Mouse (Mus musculus) forebrain, embryonic 11.5 days (tissue): ENCODE data around the gene Gm16181. TPM values are rescaled to one million over a fixed set of nuclear protein-coding genes. Genes with fewer than 3 reads are reported as not detected.
A peak's percentile ranks its signal among the peaks of the same experiment; 100 is the strongest.
"Not testable (repeated sequence)": the region's sequence is repeated elsewhere in the genome, so short reads cannot be mapped to it uniquely, and the experiment has no call there.

ENCODE experiments used
- ATAC-seq: fragments of 200-750 bp; cut with Nextera tagmentation; replicated peaks from 2 replicates; pipeline ENCODE4 v1.8.0; 2017; ENCODE audit warnings: moderate TSS enrichment; ENCODE audit not compliant: low FRiP score
- DNase-seq: peaks from one replicate; pipeline ENCODE4 v3.0.0-alpha.2; 2017; ENCODE audit warnings: low spot score
- H3K27ac ChIP-seq: fragments of 300-500 bp; sonication (generic); 2 replicates; pipeline ENCODE4 v1.5.1; 2014; ENCODE audit warnings: low read depth, low read length
- H3K27me3 ChIP-seq: fragments of 300-500 bp; sonication (generic); 2 replicates; pipeline ENCODE4 v1.6.1; 2014; ENCODE audit warnings: mild to moderate bottlenecking, low read length, mixed read lengths; ENCODE audit not compliant: control insufficient read depth, insufficient read depth
- H3K36me3 ChIP-seq: fragments of 300-500 bp; sonication (generic); 2 replicates; pipeline ENCODE4 v1.6.1; 2014; ENCODE audit warnings: mild to moderate bottlenecking, low read length, moderate library complexity, mixed read lengths; ENCODE audit not compliant: control insufficient read depth, insufficient read depth
- H3K4me1 ChIP-seq: fragments of 300-500 bp; sonication (generic); replicated peaks from 2 replicates; pipeline ENCODE4 v1.6.1; 2014; ENCODE audit warnings: low read length, mixed read lengths; ENCODE audit not compliant: control insufficient read depth, insufficient read depth
- H3K4me2 ChIP-seq: fragments of 300-500 bp; sonication (generic); 2 replicates; pipeline ENCODE4 v1.6.1; 2014; ENCODE audit warnings: low read depth, mild to moderate bottlenecking, low read length, moderate library complexity, mixed read lengths; ENCODE audit not compliant: severe bottlenecking
- H3K4me3 ChIP-seq: fragments of 300-500 bp; sonication (generic); 2 replicates; pipeline ENCODE4 v1.5.1; 2014; ENCODE audit warnings: low read depth, low read length
- H3K9ac ChIP-seq: fragments of 300-500 bp; sonication (generic); 2 replicates; pipeline ENCODE4 v1.6.1; 2014; ENCODE audit warnings: low read length
- H3K9me3 ChIP-seq: fragments of 300-500 bp; sonication (generic); 2 replicates; pipeline ENCODE4 v1.6.1; 2016; ENCODE audit warnings: low read length, mixed read lengths; ENCODE audit not compliant: control insufficient read depth
- WGBS: fragments of 180-500 bp; shearing (Covaris S2); extraction: QIAGEN DNeasy Blood & Tissue Kit; methylation state at CpG from one replicate; pipeline ENCODE4 v1.1.7; 2014; 5-methylcytosine and 5-hydroxymethylcytosine counted together
- polyA plus RNA-seq: library from polyadenylated mRNA; unstranded; fragments of >200 nt; fragmentation: Nextera tagmentation; extraction: Ambion mirVana; gene quantifications from 2 replicates; pipeline ENCODE4 v1.2.1, GENCODE M21; 2014

Gene Gm16181
- polyA plus RNA-seq, 1 experiment from 2014 or later = not detected

DNA sequence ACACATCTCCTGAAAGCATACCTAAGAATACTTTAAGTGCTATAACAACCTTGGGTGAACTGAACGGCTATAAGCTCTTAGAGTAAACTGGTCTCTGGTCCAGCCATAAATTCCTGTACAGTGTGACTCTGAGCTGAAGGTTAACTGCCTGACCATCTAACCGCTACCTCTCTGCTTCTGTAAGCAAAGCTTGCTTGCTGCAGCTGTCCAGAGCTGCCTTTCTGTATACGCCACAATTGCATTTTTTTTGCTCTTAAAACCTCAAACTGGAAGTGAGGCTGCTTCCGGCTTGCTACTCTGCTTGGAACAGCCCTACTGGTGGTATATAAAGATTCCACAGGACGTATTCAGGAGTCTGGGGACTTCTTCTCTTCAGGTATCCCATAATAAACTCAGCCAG, 12.0 kb downstream of the Gm16181 start:
- Histone ChIP-seq H3K9me3 (no peaks in the 10 kb centered on the region), H3K4me1 (peaks cover 2% of the 10 kb centered on the region; the same call in 1 of the 2 replicates), H3K27me3 (no peaks in the 10 kb centered on the region), H3K4me3 (no peak overlapping the region), H3K27ac (no peak overlapping the region), H3K4me2 (no peak overlapping the region), H3K36me3 (peaks cover 3% of the 10 kb centered on the region; the same call in 1 of the 2 replicates), H3K9ac (no peak overlapping the region)
- WGBS = 87% methylated on average over 5 of the region's 5 CpGs
- DNase-seq = no peak
- ATAC-seq = no peak

DNA sequence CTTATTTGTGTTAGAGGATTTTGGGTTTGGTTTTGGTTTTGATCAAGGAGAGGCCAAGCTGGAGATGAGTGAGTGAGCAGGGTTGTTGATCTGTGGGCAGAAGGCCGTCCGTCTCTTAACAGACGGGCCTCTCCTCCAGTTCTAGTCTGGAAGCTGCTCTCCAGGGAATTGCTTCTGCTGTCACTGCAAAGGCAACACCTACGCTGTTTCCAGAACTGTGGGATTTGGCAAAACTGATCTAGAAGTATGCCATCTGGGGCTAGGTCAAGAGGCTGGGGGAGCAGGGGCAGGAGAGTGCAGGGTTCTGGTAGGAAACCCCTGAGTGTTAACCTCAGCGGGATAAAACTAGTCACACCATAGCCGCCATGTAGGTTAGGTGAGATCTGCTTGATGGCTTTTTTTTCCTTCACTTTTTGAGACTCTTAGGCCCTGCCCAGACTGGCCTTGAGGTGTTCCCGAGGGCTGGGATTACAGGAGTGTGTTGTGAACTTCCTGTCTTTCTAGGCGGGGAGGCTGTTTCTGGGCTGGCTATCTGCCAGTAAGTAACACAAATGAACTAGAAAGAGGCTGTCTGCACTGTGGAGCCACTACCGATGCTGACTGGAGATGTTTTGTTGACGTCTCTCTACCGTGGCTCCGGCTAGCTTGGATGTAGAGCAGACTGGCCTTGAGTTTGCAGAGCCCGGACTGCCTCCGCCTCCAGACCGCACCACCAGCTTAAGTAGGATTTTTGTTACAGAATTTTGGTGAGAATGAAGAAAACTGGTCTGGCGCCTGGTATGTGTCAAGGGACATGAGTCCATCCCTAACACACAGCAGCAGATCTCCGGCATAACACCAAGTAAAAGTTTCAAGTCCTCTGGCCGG, 12.7 kb downstream of the Gm16181 start, which contains the start of gene Atp6v1g2:
Gene Atp6v1g2, plus strand, starts transcription at position 547 of the 867 bp plus-strand sequence.
- ATAC-seq (no peak), DNase-seq (no peak)
- H3K4me1 ChIP-seq = peaks cover 2% of the 10 kb centered on the region; the same call in 1 of the 2 replicates
- 91% methylated on average over 18 of the region's 18 CpGs for WGBS
- no peaks in the 10 kb centered on the region for H3K9me3 ChIP-seq
- H3K9ac ChIP-seq = peak within 1 kb of the TSS; percentile 93; the same call in 1 of the 2 replicates
- H3K27me3 ChIP-seq = no peaks in the 10 kb centered on the region
- H3K27ac ChIP-seq = no peak within 1 kb of the TSS
- H3K4me3 ChIP-seq = peak within 1 kb of the TSS; percentile 55
- peaks cover 3% of the 10 kb centered on the region; the same call in 1 of the 2 replicates for H3K36me3 ChIP-seq
- H3K4me2 ChIP-seq = peak within 1 kb of the TSS; percentile 82

DNA sequence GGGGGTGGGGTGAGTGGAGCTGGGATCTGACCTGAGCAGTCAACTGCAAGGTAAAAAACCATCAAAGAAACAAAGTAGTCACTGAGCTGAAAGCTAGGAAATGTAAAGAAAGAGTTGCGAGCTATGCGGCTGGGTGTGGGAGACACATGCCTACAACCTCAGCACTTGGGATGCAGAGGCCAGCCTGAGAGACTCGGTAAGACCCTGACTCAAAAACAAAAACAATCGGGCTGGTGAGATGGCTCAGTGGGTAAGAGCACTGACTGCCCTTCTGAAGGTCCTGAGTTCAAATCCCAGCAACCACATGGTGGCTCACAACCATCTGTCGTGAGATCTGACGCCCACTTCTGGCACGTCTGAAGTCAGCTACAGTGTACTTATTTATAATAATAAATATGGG, 13.5 kb downstream of the Gm16181 start:
- not testable (repeated sequence) for H3K9me3 ChIP-seq, DNase-seq, H3K27me3 ChIP-seq, H3K4me3 ChIP-seq, ATAC-seq, H3K4me1 ChIP-seq, H3K27ac ChIP-seq, H3K4me2 ChIP-seq, H3K9ac ChIP-seq, H3K36me3 ChIP-seq
- 93% methylated on average over 7 of the region's 7 CpGs for WGBS

DNA sequence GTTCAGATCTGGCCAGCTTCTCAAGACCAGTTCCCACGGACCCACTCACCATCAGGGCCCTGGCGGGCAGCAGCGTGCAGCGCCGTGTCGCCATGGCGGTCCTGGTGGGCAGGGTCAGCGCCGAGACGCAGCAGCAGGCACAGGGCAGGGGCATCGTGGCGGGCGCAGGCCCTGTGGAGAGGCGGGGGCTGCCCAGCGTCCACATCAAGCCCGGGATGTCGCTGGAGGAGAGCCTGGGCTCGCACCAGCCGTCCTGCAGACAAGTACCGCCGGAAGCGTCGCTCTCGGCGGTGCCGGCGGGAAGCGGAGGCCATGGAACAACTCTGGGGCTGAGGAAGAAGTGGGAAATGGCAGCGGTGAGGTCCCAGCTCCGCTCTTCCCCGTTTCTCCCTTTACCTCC, 14.3 kb downstream of the Gm16181 start:
- H3K4me1 ChIP-seq = peaks cover 2% of the 10 kb centered on the region; the same call in 1 of the 2 replicates
- no peaks in the 10 kb centered on the region; the same call in 1 of the 2 replicates for H3K36me3 ChIP-seq
- DNase-seq (peak; percentile 80), ATAC-seq (0 out of 2 replicates have a peak, but pooled peaks have one; percentile 13)
- peak overlapping the region; percentile 93 for H3K9ac ChIP-seq
- no peaks in the 10 kb centered on the region for H3K9me3 ChIP-seq
- H3K4me2 ChIP-seq = peak overlapping the region; percentile 82
- no peaks in the 10 kb centered on the region for H3K27me3 ChIP-seq
- H3K4me3 ChIP-seq = peak overlapping the region; percentile 55
- peak overlapping the region; percentile 91 for H3K27ac ChIP-seq
- 9% methylated on average over 24 of the region's 31 CpGs for WGBS

DNA sequence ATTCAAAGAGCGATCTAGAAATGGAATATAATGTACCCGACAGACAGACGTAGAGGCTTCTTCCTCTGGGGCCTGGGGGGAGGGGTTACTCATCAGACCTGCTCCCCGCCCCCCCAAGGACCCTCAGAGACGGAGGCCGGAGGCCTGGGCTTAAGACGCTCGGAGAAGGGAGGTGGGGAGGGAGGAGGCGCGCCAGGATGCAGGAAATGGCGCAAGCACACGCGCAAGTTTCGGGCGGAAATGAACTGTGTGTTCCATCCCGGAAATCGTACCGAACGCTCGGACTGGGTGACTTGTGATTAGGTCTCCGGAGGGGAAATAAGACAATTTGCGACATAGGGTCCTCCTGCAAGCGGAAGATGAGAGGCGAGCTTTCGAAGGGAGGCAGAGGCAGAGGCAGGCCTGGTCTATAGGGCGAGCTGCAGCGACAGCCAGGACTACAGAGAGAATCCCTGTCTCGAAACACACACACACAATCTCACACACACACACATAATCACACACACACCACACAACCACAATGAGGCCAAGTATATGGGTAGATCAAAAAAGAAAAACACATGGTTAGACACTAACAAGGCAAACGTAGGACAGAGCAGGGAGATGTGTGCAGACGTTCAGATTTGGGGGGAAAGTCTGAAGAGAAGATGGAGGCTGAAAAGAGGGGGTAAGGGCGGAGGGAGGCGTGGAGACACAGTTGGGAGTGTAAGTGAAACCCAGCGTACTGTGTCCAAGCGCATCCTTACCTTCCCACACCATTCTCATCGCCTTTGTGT, 15.2 kb downstream of the Gm16181 start, which contains the start of gene Nfkbil1:
Gene Nfkbil1, minus strand, starts transcription at position 179 of the 776 bp plus-strand sequence.
- Histone ChIP-seq H3K27me3 (no peaks in the 10 kb centered on the region), H3K4me2 (peak within 1 kb of the TSS; percentile 82)
- WGBS = under 1% methylated on average over 35 of the region's 35 CpGs

DNA sequence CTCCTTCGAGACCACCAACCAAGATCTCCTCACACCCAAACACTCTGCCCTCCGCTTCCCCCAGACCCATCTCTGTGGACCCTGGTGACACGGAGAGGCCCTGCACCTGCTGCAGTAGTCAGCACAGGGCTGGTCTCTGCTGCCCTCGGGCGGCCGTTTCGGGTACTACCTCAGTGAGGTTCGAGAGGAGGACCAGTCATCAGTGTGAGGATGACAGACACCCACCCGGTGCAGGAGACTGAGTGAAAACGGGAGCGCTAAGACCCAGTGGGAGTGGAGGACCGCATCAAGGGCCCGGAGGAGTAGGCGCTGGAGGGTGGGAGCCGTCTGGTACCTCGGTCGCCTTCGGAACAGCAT, 15.7 kb downstream of the Gm16181 start:
- H3K9ac ChIP-seq = peak overlapping the region; percentile 93
- H3K4me3 ChIP-seq = peak overlapping the region; percentile 55
- under 1% methylated on average over 18 of the region's 18 CpGs for WGBS
- no peaks in the 10 kb centered on the region for H3K27me3 ChIP-seq
- H3K4me1 ChIP-seq = peaks cover 6% of the 10 kb centered on the region; the same call in 1 of the 2 replicates
- H3K4me2 ChIP-seq = peak overlapping the region; percentile 82
- H3K9me3 ChIP-seq = no peaks in the 10 kb centered on the region
- no peaks in the 10 kb centered on the region; the same call in 1 of the 2 replicates for H3K36me3 ChIP-seq
- H3K27ac ChIP-seq = peak overlapping the region; percentile 91
- peak; percentile 77 for ATAC-seq
- DNase-seq = peak; percentile 99

More for the DNA sequence above, 15.2 kb downstream of the Gm16181 start, which contains the start of gene Nfkbil1:
- DNase-seq (peak; percentile 92), ATAC-seq (peak; percentile 78)
- no peaks in the 10 kb centered on the region; the same call in 1 of the 2 replicates for H3K36me3 ChIP-seq
- peak within 1 kb of the TSS; percentile 93 for H3K9ac ChIP-seq
- peak within 1 kb of the TSS; percentile 55 for H3K4me3 ChIP-seq
- peak within 1 kb of the TSS; percentile 91 for H3K27ac ChIP-seq
- H3K4me1 ChIP-seq = peaks cover 5% of the 10 kb centered on the region; the same call in 1 of the 2 replicates
- no peaks in the 10 kb centered on the region for H3K9me3 ChIP-seq

DNA sequence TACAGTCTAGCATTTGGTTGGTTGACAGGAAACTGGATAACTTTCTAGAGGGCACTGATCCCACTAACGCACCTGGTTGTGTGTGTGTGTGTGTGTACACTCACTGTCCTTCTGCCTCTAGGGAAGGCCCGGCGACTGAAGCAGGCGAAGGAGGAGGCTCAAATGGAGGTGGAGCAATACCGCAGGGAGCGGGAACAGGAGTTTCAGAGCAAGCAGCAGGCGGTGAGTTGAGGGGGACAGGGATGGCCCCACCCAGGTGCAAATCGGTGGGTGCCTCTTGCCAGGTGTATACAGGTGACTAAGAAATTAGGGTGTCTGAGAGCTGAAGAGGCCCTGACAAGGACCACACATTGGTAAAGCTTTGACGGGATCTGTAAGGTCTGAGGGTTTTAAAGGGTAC, 16.4 kb downstream of the Gm16181 start:
- no peak overlapping the region for H3K27ac ChIP-seq
- DNase-seq (no peak), ATAC-seq (no peak)

DNA sequence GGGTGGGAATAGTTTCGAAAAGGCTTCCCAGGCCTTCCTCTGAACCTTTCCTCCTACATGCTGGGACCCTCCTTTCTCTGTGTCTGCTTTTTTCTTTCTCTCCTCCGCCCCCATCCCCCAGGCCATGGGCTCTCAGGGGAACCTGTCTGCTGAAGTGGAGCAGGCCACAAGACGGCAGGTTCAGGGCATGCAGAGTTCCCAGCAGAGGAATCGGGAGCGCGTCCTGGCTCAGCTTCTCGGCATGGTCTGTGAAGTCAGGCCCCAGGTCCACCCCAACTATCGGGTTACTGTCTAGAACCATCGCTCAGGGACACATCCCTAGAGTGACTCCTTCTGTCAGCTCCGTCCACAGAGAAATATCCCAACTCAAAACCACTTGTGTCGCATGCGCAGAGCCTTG, 16.9 kb downstream of the Gm16181 start:
- Histone ChIP-seq H3K27me3 (no peaks in the 10 kb centered on the region), H3K9me3 (no peaks in the 10 kb centered on the region), H3K4me2 (no peak overlapping the region), H3K9ac (no peak overlapping the region), H3K27ac (no peak overlapping the region), H3K4me1 (peaks cover 6% of the 10 kb centered on the region; the same call in 1 of the 2 replicates), H3K4me3 (no peak overlapping the region), H3K36me3 (no peaks in the 10 kb centered on the region; the same call in 1 of the 2 replicates)
- DNase-seq (no peak), ATAC-seq (no peak)
- WGBS = 86% methylated on average over 12 of the region's 12 CpGs

More for the DNA sequence above, 16.4 kb downstream of the Gm16181 start:
- Histone ChIP-seq H3K4me2 (peak overlapping the region; percentile 82), H3K9me3 (no peaks in the 10 kb centered on the region), H3K9ac (peak overlapping the region; percentile 93), H3K27me3 (no peaks in the 10 kb centered on the region), H3K4me3 (peak overlapping the region; percentile 55; the same call in 1 of the 2 replicates), H3K4me1 (peaks cover 6% of the 10 kb centered on the region; the same call in 1 of the 2 replicates), H3K36me3 (no peaks in the 10 kb centered on the region; the same call in 1 of the 2 replicates)
- 78% methylated on average over 9 of the region's 9 CpGs for WGBS
